Mouse (Mus musculus): Measurements from ENCODE around the gene E030025P04Rik. TPM values are rescaled to one million over a fixed set of nuclear protein-coding genes. Genes with fewer than 3 reads are reported as not detected.

The E030025P04Rik gene
- polyA plus RNA-seq, 1 experiment, result not detected

DNA sequence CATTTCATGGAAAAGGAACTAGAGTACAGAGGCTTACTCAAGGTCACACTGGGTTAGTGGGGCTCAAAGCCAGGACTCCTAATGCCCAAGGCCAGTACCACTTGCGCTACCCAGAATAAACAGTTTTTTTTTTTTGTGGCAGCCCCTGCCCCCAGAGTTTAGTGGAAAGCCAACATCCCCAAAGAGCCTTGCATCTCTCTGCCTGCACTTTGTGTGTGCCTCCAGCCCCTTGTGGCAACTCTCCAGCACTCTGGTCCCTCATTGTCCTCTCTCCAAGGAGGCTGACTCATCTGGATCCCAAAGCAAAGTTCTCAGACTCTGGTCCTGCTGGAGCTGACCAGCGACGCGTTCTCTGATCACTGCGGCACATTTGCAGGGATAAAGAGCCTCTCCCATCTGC is 18.7 kb downstream of the E030025P04Rik start:
- Histone ChIP-seq H3K36me3 (ENCODE audit: control insufficient read depth, insufficient read depth, low read length) (no peaks in the 10 kb centered on the region), H3K4me3 (ENCODE audit: extremely low read depth, insufficient read depth, insufficient read length) (no peak overlapping the region), H3K4me1 (ENCODE audit: control insufficient read depth, insufficient read depth, insufficient read length) (no peaks in the 10 kb centered on the region), H3K27me3 (ENCODE audit: control insufficient read depth, insufficient read depth, low read length) (no peaks in the 10 kb centered on the region), H3K27ac (ENCODE audit: insufficient read depth, low read length) (no peak overlapping the region)
- TF ChIP-seq CTCF (IDR thresholded peaks at IDR 0.05; ENCODE audit: extremely low read depth, insufficient read depth, insufficient read length, insufficient replicate concordance) (no peak), POLR2A (IDR thresholded peaks at IDR 0.05; ENCODE audit: low read depth, low read length) (no peak)
- DNase-seq (ENCODE audit: low read depth in 1 of 2, low spot score in 2 of 2), result no peak
- WGBS, result 79% methylated on average over 5 of the region's 5 CpGs

DNA sequence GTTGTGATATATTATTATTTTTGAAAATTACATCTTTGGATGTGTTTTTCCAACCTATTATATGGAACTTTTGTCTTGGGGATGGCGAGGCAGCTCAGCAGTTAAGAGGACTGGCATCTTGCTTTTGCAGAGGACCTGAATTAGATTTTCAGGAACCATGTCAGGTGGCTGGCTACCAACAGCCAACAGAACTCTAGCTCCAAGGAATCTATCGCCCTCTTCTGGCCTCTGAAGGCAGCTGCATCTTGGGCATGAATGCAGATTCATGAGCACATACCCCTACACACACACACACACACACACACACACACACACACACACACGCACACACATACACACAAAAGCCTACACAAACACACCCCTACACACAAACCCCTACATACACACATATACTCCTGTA is 19.9 kb downstream of the E030025P04Rik start:
- H3K4me1 ChIP-seq (ENCODE audit: control insufficient read depth, insufficient read depth, insufficient read length), result no peaks in the 10 kb centered on the region
- no peaks in the 10 kb centered on the region for H3K27me3 ChIP-seq (ENCODE audit: control insufficient read depth, insufficient read depth, low read length)
- 61% methylated on average over 3 of the region's 3 CpGs for WGBS
- TF ChIP-seq POLR2A (IDR thresholded peaks at IDR 0.05; ENCODE audit: low read depth, low read length) (no peak), CTCF (IDR thresholded peaks at IDR 0.05; ENCODE audit: extremely low read depth, insufficient read depth, insufficient read length, insufficient replicate concordance) (no peak)
- H3K27ac ChIP-seq (ENCODE audit: insufficient read depth, low read length), result no peak overlapping the region
- no peak overlapping the region for H3K4me3 ChIP-seq (ENCODE audit: extremely low read depth, insufficient read depth, insufficient read length)
- no peak for DNase-seq (ENCODE audit: low read depth in 1 of 2, low spot score in 2 of 2)
- H3K36me3 ChIP-seq (ENCODE audit: control insufficient read depth, insufficient read depth, low read length), result no peaks in the 10 kb centered on the region

DNA sequence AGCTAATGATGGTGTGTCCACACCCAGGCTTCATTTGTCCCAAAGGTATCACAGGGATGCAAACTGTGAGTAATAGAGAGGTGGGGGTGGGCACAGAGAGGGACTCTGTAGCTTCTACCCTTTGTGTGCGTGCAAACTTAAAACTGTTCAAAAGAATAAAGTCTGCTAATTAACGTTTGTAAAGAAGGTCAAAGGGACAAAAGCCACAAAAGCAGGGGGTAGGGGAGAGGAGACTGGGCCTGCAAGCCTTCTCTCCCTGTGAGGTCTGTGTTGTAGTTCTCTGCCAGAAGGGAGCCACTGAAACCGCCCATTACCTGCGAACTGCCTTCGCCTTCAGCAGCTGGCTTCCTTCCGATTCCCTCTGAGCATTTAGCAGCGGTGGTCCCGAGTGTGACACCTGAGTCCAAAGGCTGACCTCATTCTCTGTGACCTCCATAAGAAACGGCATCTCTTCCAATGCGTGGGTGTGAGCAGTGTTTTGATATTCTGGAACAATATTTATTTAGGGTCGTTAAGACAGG is 34.3 kb downstream of the E030025P04Rik start:
- H3K27me3 ChIP-seq (ENCODE audit: control insufficient read depth, insufficient read depth, low read length), result no peaks in the 10 kb centered on the region
- H3K4me3 ChIP-seq (ENCODE audit: extremely low read depth, insufficient read depth, insufficient read length), result no peak overlapping the region
- no peak for TF ChIP-seq CTCF (IDR thresholded peaks at IDR 0.05; ENCODE audit: extremely low read depth, insufficient read depth, insufficient read length, insufficient replicate concordance)
- H3K4me1 ChIP-seq (ENCODE audit: control insufficient read depth, insufficient read depth, insufficient read length), result no peaks in the 10 kb centered on the region
- no peak for DNase-seq (ENCODE audit: low read depth in 1 of 2, low spot score in 2 of 2)
- 74% methylated on average over 11 of the region's 11 CpGs for WGBS
- H3K36me3 ChIP-seq (ENCODE audit: control insufficient read depth, insufficient read depth, low read length), result no peaks in the 10 kb centered on the region
- no peak overlapping the region for H3K27ac ChIP-seq (ENCODE audit: insufficient read depth, low read length)

DNA sequence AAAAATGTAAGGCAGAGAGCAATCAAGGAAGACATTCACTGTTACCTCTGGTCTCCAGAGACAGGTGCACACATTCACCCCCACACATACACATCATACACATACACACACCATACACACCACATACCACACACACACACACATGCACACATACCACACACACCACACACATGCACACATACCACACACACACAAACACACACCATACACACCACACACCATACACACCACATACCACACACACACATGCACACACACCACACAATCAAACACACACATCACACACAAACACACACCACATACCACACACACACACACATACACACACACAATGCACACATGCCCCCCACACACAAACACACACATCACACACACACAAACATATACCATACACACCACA is 35.1 kb downstream of the E030025P04Rik start:
- Histone ChIP-seq H3K27ac (ENCODE audit: insufficient read depth, low read length) (no peak overlapping the region), H3K36me3 (ENCODE audit: control insufficient read depth, insufficient read depth, low read length) (no peaks in the 10 kb centered on the region), H3K4me3 (ENCODE audit: extremely low read depth, insufficient read depth, insufficient read length) (no peak overlapping the region), H3K27me3 (ENCODE audit: control insufficient read depth, insufficient read depth, low read length) (no peaks in the 10 kb centered on the region), H3K4me1 (ENCODE audit: control insufficient read depth, insufficient read depth, insufficient read length) (no peaks in the 10 kb centered on the region)
- DNase-seq (ENCODE audit: low read depth in 1 of 2, low spot score in 2 of 2), result no peak
- TF ChIP-seq POLR2A (IDR thresholded peaks at IDR 0.05; ENCODE audit: low read depth, low read length) (no peak), CTCF (IDR thresholded peaks at IDR 0.05; ENCODE audit: extremely low read depth, insufficient read depth, insufficient read length, insufficient replicate concordance) (no peak)

DNA sequence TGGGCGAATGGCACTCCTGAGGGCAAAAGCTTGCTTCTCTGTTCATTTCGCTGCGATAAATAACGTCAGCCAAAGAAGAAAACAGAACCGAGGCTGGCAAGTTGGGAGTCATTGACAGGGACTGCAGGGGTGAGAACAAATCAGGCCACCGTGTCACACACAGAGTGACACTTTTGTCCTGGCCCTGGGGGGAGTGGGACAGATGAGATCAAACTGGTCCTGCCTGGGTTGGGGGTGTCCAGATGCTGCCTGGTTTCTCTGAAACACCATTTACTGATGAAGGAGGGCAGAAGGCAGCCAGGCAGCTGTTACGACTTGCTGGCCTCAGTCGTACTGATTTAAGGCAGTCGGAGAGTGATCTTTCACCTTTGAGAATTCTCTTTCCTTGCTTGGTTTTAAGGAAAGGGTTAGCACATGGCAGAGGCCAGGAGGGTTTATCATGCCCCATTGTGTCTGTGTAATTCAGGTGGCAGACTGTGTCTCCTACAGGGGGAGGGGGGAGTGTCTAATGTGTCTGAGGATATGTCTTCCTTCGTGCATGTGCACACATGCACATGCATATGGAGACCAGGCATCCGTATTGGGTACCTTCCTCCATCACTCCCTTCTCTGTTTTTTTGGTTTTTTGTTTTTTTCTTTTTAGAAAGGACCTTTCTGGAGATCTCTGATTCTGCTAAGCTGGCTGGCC is 36.5 kb downstream of the E030025P04Rik start:
- WGBS, result 71% methylated on average over 11 of the region's 11 CpGs
- no peak for TF ChIP-seq POLR2A (IDR thresholded peaks at IDR 0.05; ENCODE audit: low read depth, low read length)
- no peak for TF ChIP-seq CTCF (IDR thresholded peaks at IDR 0.05; ENCODE audit: extremely low read depth, insufficient read depth, insufficient read length, insufficient replicate concordance)
- Histone ChIP-seq H3K27ac (ENCODE audit: insufficient read depth, low read length) (no peak overlapping the region), H3K36me3 (ENCODE audit: control insufficient read depth, insufficient read depth, low read length) (no peaks in the 10 kb centered on the region), H3K4me1 (ENCODE audit: control insufficient read depth, insufficient read depth, insufficient read length) (no peaks in the 10 kb centered on the region), H3K27me3 (ENCODE audit: control insufficient read depth, insufficient read depth, low read length) (no peaks in the 10 kb centered on the region), H3K4me3 (ENCODE audit: extremely low read depth, insufficient read depth, insufficient read length) (no peak overlapping the region)
- no peak for DNase-seq (ENCODE audit: low read depth in 1 of 2, low spot score in 2 of 2)

DNA sequence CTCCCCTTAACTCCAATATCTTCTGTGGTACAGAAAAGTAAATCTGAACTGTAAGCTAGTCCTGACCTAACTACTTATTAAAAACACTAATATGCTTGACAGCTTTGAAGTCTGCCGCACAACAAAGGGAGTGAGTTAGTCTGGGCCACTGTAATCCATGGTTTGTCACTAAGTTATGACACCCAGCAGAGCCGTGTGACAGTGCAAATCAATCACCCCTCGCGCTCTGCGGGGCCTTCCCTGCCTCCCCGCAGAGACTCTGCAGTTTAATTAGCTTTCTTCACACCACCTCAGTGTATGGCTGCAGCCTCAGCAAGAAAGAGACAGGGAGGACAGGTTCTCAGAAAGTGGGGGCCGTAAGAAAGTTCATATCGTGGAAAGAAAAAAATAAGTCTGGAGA is 37.4 kb downstream of the E030025P04Rik start:
- DNase-seq (ENCODE audit: low read depth in 1 of 2, low spot score in 2 of 2), result no peak

DNA sequence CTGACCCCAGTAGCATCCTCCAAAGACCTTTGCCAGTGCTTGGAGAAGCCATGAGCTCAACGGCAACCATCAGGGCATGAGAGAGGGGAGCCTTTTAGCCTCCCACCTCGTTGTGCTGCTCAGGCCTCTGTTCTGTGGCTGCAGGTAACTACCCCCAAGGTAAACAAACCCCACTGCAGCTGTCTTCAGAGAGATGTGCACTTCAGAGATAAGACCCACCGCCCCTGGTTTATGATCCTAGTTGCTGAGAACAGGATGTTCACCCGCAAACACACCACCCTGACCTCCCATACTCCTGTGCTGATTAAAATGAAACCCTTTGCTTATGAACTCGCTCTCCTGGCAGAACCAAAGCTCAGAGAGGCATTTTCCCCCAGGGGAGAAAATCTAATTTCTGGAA is 38.0 kb downstream of the E030025P04Rik start:
- Histone ChIP-seq H3K4me3 (ENCODE audit: extremely low read depth, insufficient read depth, insufficient read length) (no peak overlapping the region), H3K27ac (ENCODE audit: insufficient read depth, low read length) (no peak overlapping the region), H3K27me3 (ENCODE audit: control insufficient read depth, insufficient read depth, low read length) (no peaks in the 10 kb centered on the region), H3K36me3 (ENCODE audit: control insufficient read depth, insufficient read depth, low read length) (no peaks in the 10 kb centered on the region), H3K4me1 (ENCODE audit: control insufficient read depth, insufficient read depth, insufficient read length) (no peaks in the 10 kb centered on the region)
- TF ChIP-seq CTCF (IDR thresholded peaks at IDR 0.05; ENCODE audit: extremely low read depth, insufficient read depth, insufficient read length, insufficient replicate concordance) (no peak), POLR2A (IDR thresholded peaks at IDR 0.05; ENCODE audit: low read depth, low read length) (no peak)
- DNase-seq (ENCODE audit: low read depth in 1 of 2, low spot score in 2 of 2), result no peak
- 41% methylated on average over 5 of the region's 5 CpGs for WGBS

More for the DNA sequence above, 37.4 kb downstream of the E030025P04Rik start:
- no peaks in the 10 kb centered on the region for H3K27me3 ChIP-seq (ENCODE audit: control insufficient read depth, insufficient read depth, low read length)
- no peaks in the 10 kb centered on the region for H3K4me1 ChIP-seq (ENCODE audit: control insufficient read depth, insufficient read depth, insufficient read length)
- no peak overlapping the region for H3K27ac ChIP-seq (ENCODE audit: insufficient read depth, low read length)
- TF ChIP-seq CTCF (IDR thresholded peaks at IDR 0.05; ENCODE audit: extremely low read depth, insufficient read depth, insufficient read length, insufficient replicate concordance), result no peak
- no peak for TF ChIP-seq POLR2A (IDR thresholded peaks at IDR 0.05; ENCODE audit: low read depth, low read length)
- no peak overlapping the region for H3K4me3 ChIP-seq (ENCODE audit: extremely low read depth, insufficient read depth, insufficient read length)
- WGBS, result 61% methylated on average over 8 of the region's 8 CpGs
- H3K36me3 ChIP-seq (ENCODE audit: control insufficient read depth, insufficient read depth, low read length), result no peaks in the 10 kb centered on the region
